Mouse (Mus musculus): Measurements from ENCODE around the gene Atp13a5. TPM values are rescaled to one million over a fixed set of nuclear protein-coding genes. Genes with fewer than 3 reads are reported as not detected.

The Atp13a5 gene
- total and polyA plus RNA-seq, 3 experiments, result not detected

DNA sequence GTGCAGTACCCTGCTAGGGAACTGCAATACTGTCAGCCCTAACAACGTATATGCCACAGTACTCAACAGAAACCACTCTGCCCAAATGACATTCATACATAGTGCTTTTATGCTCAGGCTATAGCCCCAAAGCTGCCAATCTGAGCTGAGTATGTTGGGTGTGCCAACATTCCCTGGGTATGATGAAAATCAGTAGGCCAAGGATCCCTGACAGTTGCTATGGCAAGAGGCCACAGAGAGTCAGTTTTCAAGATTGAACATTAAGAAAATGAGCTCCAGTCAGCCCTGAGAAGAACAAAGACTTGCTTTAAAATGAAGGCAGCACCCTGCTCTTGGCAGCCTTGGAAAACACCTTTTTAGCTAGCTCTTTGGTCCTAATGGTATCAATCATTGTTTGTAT is 183.4 kb downstream of the Atp13a5 start:
- Histone ChIP-seq H3K27ac (ENCODE audit: control insufficient read depth, low read depth, low read length) (no peak overlapping the region), H3K4me3 (ENCODE audit: control insufficient read depth in 1 of 2, insufficient read depth in 1 of 2, low read depth in 2 of 2, low read length in 2 of 2) (no peak overlapping the region), H3K36me3 (ENCODE audit: control insufficient read depth in 1 of 2, insufficient read depth in 2 of 2, low read length in 2 of 2) (no peaks in the 10 kb centered on the region), H3K27me3 (ENCODE audit: control insufficient read depth in 1 of 2, insufficient read depth in 2 of 2, low read length in 2 of 2) (no peaks in the 10 kb centered on the region), H3K79me2 (ENCODE audit: control insufficient read depth, insufficient read depth, low read length, poor library complexity) (no peaks in the 10 kb centered on the region), H3K9ac (ENCODE audit: control insufficient read depth, low read depth, low read length, poor library complexity, severe bottlenecking) (no peak overlapping the region), H3K9me3 (replicated peaks; ENCODE audit: insufficient read depth, low read length) (no peaks in the 10 kb centered on the region), H3K4me1 (ENCODE audit: control insufficient read depth in 1 of 2, insufficient read depth in 2 of 2, low read length in 2 of 2) (no peaks in the 10 kb centered on the region)
- TF ChIP-seq POLR2AphosphoS5 (IDR thresholded peaks at IDR 0.05; ENCODE audit: borderline replicate concordance, low read depth, low read length) (no peak), BHLHE40 (IDR thresholded peaks at IDR 0.05; ENCODE audit: borderline replicate concordance, low read depth, low read length) (no peak), POLR2A (IDR thresholded peaks at IDR 0.05; ENCODE audit: control insufficient read depth in 1 of 2, insufficient read depth in 1 of 2, low read depth in 1 of 2, low read length in 2 of 2, poor library complexity in 1 of 2) (no peak), SMC3 (IDR thresholded peaks at IDR 0.05; ENCODE audit: low read depth, low read length) (no peak), MYB (IDR thresholded peaks at IDR 0.05; ENCODE audit: low read depth, low read length) (no peak), ETS1 (IDR thresholded peaks at IDR 0.05; ENCODE audit: low read depth, low read length) (no peak), MAZ (IDR thresholded peaks at IDR 0.05; ENCODE audit: low read depth, low read length) (no peak), HCFC1 (IDR thresholded peaks at IDR 0.05; ENCODE audit: low read depth, low read length) (no peak), TBP (IDR thresholded peaks at IDR 0.05; ENCODE audit: low read depth, low read length) (no peak), MAX (IDR thresholded peaks at IDR 0.05; ENCODE audit: low read length) (no peak), MYC (IDR thresholded peaks at IDR 0.05; ENCODE audit: low read depth, low read length) (no peak), ZKSCAN1 (IDR thresholded peaks at IDR 0.05; ENCODE audit: low read depth, low read length) (no peak), JUND (IDR thresholded peaks at IDR 0.05; ENCODE audit: low read depth, low read length) (no peak), ZC3H11A (IDR thresholded peaks at IDR 0.05; ENCODE audit: low read depth, low read length) (no peak), ZMIZ1 (IDR thresholded peaks at IDR 0.05; ENCODE audit: low read depth, low read length) (no peak), RCOR1 (IDR thresholded peaks at IDR 0.05; ENCODE audit: low read depth, low read length) (no peak)
- DNase-seq (ENCODE audit: low read depth, low spot score), result no peak

DNA sequence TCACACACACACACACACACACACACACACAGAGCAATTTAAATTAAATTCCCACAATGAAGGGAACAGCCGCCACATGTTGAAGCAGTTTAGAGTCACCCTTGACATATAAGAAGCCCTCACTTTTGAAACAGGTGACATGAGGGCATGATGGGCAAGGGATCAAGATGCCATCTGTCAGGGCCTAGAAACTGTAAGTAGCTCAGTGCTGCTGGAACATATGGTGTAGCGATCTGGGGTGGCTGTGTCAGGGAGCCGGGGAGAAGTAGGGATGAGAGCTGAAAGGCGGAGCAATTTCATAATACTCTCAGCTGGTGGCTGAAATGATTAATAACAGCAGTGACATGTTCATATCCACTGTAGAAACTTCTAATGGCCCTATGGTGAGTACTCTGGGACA is 184.6 kb downstream of the Atp13a5 start:
- no peak for DNase-seq (ENCODE audit: low read depth, low spot score)
- no peaks in the 10 kb centered on the region for H3K27me3 ChIP-seq (ENCODE audit: control insufficient read depth in 1 of 2, insufficient read depth in 2 of 2, low read length in 2 of 2)
- no peaks in the 10 kb centered on the region for H3K9me3 ChIP-seq (replicated peaks; ENCODE audit: insufficient read depth, low read length)
- no peak overlapping the region for H3K4me3 ChIP-seq (ENCODE audit: control insufficient read depth in 1 of 2, insufficient read depth in 1 of 2, low read depth in 2 of 2, low read length in 2 of 2)
- no peaks in the 10 kb centered on the region for H3K36me3 ChIP-seq (ENCODE audit: control insufficient read depth in 1 of 2, insufficient read depth in 2 of 2, low read length in 2 of 2)
- no peaks in the 10 kb centered on the region for H3K4me1 ChIP-seq (ENCODE audit: control insufficient read depth in 1 of 2, insufficient read depth in 2 of 2, low read length in 2 of 2)
- no peaks in the 10 kb centered on the region for H3K79me2 ChIP-seq (ENCODE audit: control insufficient read depth, insufficient read depth, low read length, poor library complexity)
- H3K27ac ChIP-seq (ENCODE audit: control insufficient read depth, low read depth, low read length), result no peak overlapping the region
- TF ChIP-seq KAT2A (conservative IDR thresholded peaks at IDR 0.05; ENCODE audit: low read depth, low read length) (no peak), MAZ (IDR thresholded peaks at IDR 0.05; ENCODE audit: low read depth, low read length) (no peak), E2F4 (IDR thresholded peaks at IDR 0.05; ENCODE audit: borderline replicate concordance, low read depth, low read length) (no peak), ELF1 (IDR thresholded peaks at IDR 0.05; ENCODE audit: low read depth, low read length) (no peak), RAD21 (IDR thresholded peaks at IDR 0.05; ENCODE audit: low read depth, low read length) (no peak), MYC (IDR thresholded peaks at IDR 0.05; ENCODE audit: low read depth, low read length) (no peak), POLR2AphosphoS5 (IDR thresholded peaks at IDR 0.05; ENCODE audit: borderline replicate concordance, low read depth, low read length) (no peak), MXI1 (IDR thresholded peaks at IDR 0.05; ENCODE audit: low read depth, low read length) (no peak), TBP (IDR thresholded peaks at IDR 0.05; ENCODE audit: low read depth, low read length) (no peak), USF2 (IDR thresholded peaks at IDR 0.05; ENCODE audit: borderline replicate concordance in 1 of 2, insufficient read depth in 1 of 2, low read depth in 1 of 2, low read length in 2 of 2) (no peak), NELFE (IDR thresholded peaks at IDR 0.05; ENCODE audit: low read depth, low read length) (no peak), RCOR1 (IDR thresholded peaks at IDR 0.05; ENCODE audit: low read depth, low read length) (no peak), JUND (IDR thresholded peaks at IDR 0.05; ENCODE audit: low read depth, low read length) (no peak), ZMIZ1 (IDR thresholded peaks at IDR 0.05; ENCODE audit: low read depth, low read length) (no peak), CHD1 (IDR thresholded peaks at IDR 0.05; ENCODE audit: low read depth, low read length) (no peak), HCFC1 (IDR thresholded peaks at IDR 0.05; ENCODE audit: low read depth, low read length) (no peak), MAFK (IDR thresholded peaks at IDR 0.05; ENCODE audit: borderline replicate concordance, low read depth, low read length) (no peak), CHD2 (IDR thresholded peaks at IDR 0.05; ENCODE audit: low read length) (no peak), MAX (IDR thresholded peaks at IDR 0.05; ENCODE audit: low read length) (no peak), TCF12 (IDR thresholded peaks at IDR 0.05; ENCODE audit: low read depth, low read length) (no peak)
- no peak overlapping the region for H3K9ac ChIP-seq (ENCODE audit: control insufficient read depth, low read depth, low read length, poor library complexity, severe bottlenecking)

All from MEL (cell line).